Mouse (Mus musculus) kidney, adult 2 months (tissue): ENCODE data around the gene Tenm4.

Source experiments
- CTCF ChIP-seq: fragments of 200-500 bp; conservative IDR thresholded peaks from 2 replicates; pipeline ENCODE4 v1.5.1; 2011; ENCODE audit warnings: low read depth, mild to moderate bottlenecking, control low read depth, low read length, moderate library complexity, mixed read lengths; ENCODE audit not compliant: insufficient read depth, insufficient read length
- POLR2A ChIP-seq: fragments of 200-500 bp; IDR thresholded peaks from one replicate; pipeline ENCODE4 v1.6.1; 2011; ENCODE audit warnings: low read depth, low read length, control low read depth

GRCm38 (mm10) chr7:96855867-96856406 lies 684.9 kb downstream of the Tenm4 start:
- no peak for TF ChIP-seq POLR2A
- no peak for TF ChIP-seq CTCF
